Mouse (Mus musculus) limb, embryonic 13.5 days (tissue): ENCODE measurements around the gene Gse1. TPM values are rescaled to one million over a fixed set of nuclear protein-coding genes. Genes with fewer than 3 reads are reported as not detected.

Source experiments
- ATAC-seq: fragments of 200-750 bp; cut with Nextera tagmentation; 2 replicates; pipeline ENCODE4 v1.8.0; 2017; ENCODE audit warnings: low read depth, moderate number of reproducible peaks, moderate TSS enrichment; ENCODE audit not compliant: low FRiP score
- H3K27ac ChIP-seq: fragments of 300-500 bp; sonication (generic); 2 replicates; pipeline ENCODE4 v1.5.1; 2015; ENCODE audit warnings: inconsistent platforms, mild to moderate bottlenecking, moderate library complexity
- H3K27me3 ChIP-seq: fragments of 300-500 bp; sonication (generic); 2 replicates; pipeline ENCODE4 v1.6.1; 2015; ENCODE audit warnings: mild to moderate bottlenecking, inconsistent platforms
- H3K36me3 ChIP-seq: fragments of 300-500 bp; sonication (generic); 2 replicates; pipeline ENCODE4 v1.6.1; 2015; ENCODE audit warnings: inconsistent platforms, mild to moderate bottlenecking, moderate library complexity
- H3K4me1 ChIP-seq: fragments of 300-500 bp; sonication (generic); 2 replicates; pipeline ENCODE4 v1.6.1; 2015; ENCODE audit warnings: inconsistent platforms
- H3K4me2 ChIP-seq: fragments of 300-500 bp; sonication (generic); replicated peaks from 2 replicates; pipeline ENCODE4 v1.6.1; 2015; ENCODE audit warnings: inconsistent platforms, mild to moderate bottlenecking, moderate library complexity
- H3K4me3 ChIP-seq: fragments of 300-500 bp; sonication (generic); 2 replicates; pipeline ENCODE4 v1.5.1; 2015; ENCODE audit warnings: moderate library complexity, mild to moderate bottlenecking, inconsistent platforms
- H3K9ac ChIP-seq: fragments of 300-500 bp; sonication (generic); 2 replicates; pipeline ENCODE4 v1.6.1; 2015; ENCODE audit warnings: mild to moderate bottlenecking, inconsistent platforms
- H3K9me3 ChIP-seq: fragments of 300-500 bp; sonication (generic); 2 replicates; pipeline ENCODE4 v1.6.1; 2016; ENCODE audit warnings: inconsistent platforms
- WGBS: fragments of 180-500 bp; shearing (Covaris S2); methylation state at CpG from one replicate; pipeline ENCODE4 v1.1.7; 2015; 5-methylcytosine and 5-hydroxymethylcytosine counted together
- polyA plus RNA-seq: library from polyadenylated mRNA; unstranded; fragments of >200 nt; fragmentation: Nextera tagmentation; extraction: Ambion mirVana; gene quantifications from 2 replicates; pipeline ENCODE4 v1.2.1, GENCODE M21; 2015

Gene Gse1
- polyA plus RNA-seq, 1 experiment from 2014 or later, result 6.9 TPM

DNA sequence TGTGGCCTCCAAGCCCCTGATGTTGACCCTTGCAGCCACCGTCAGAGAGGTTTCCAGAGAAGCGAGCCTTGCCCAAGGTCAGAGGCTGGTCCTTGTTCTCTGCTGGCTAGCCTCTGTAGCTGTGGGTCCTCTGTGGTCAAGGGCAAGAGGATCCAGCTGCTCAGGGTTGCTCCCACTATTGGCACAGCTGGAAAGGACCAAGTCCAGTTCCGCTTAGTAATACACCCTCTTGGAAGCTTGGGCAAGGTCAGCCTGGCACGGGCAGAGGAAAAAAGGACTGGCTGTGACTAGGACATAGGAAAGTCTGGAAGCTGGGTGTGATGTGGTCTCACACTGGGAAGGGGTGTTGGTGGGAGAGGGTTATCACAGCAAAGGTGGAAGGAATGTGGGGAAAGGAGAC, 220.9 kb downstream of the Gse1 start:
- no peaks in the 10 kb centered on the region for H3K9me3 ChIP-seq
- WGBS, result 69% methylated on average over 4 of the region's 4 CpGs
- ATAC-seq, result no peak
- no peaks in the 10 kb centered on the region for H3K36me3 ChIP-seq
- H3K9ac ChIP-seq, result 0 out of 2 replicates have a peak overlapping the region, but pooled peaks have one; percentile 43
- H3K27ac ChIP-seq, result no peak overlapping the region
- H3K4me1 ChIP-seq, result peaks cover 36% of the 10 kb centered on the region
- peak overlapping the region; percentile 44; the same call in 1 of the 2 replicates for H3K4me2 ChIP-seq
- H3K27me3 ChIP-seq, result peaks cover 23% of the 10 kb centered on the region
- no peak overlapping the region for H3K4me3 ChIP-seq

DNA sequence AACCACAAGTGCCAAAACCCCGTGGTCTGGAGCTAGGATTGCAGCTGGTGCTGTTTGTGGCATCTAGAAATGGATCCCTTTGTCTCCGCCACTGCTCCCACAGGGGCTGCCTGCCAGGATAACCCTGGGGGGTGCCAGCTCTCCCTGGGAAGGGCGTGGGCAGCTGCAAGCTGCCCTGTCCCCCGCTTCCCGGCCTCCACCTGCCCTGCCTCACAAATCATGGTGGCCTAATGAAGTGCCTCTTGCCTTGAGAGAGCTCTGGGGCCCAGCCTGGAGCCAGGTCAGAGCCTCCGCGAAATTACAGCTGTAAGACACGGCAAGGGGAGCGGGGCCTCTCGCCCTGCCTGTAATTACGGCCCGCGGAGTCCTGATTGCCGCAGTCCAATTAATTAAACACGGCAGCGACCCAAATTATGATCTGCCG, 221.4 kb downstream of the Gse1 start:
- Histone ChIP-seq H3K9me3 (no peaks in the 10 kb centered on the region), H3K4me1 (peaks cover 41% of the 10 kb centered on the region), H3K9ac (peak overlapping the region; percentile 43; the same call in 1 of the 2 replicates), H3K27ac (no peak overlapping the region), H3K27me3 (peaks cover 23% of the 10 kb centered on the region), H3K4me3 (0 out of 2 replicates have a peak overlapping the region, but pooled peaks have one; percentile 10), H3K4me2 (peak overlapping the region; percentile 44), H3K36me3 (no peaks in the 10 kb centered on the region)
- 10% methylated on average over 17 of the region's 17 CpGs for WGBS
- no peak for ATAC-seq

DNA sequence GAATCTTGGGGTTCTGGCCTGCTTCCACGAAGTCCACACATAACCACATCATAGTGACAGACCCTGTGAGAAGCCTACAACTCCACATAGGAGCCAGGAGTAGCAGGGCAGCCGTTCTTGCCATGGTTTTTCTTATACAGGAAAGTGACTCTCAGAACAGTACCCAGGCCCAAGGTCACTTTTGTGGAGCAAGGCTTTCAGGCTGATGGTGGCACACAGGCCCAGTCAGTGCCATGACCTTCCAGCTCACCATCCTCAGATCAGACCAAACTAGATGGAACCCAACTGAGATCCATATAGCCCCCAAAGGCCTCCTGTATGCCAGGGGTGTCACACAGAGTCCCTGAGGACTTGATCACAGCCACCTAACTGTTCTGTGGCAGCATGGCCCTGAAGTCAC, 223.9 kb downstream of the Gse1 start:
- Histone ChIP-seq H3K36me3 (no peaks in the 10 kb centered on the region), H3K27ac (no peak overlapping the region), H3K4me2 (no peak overlapping the region), H3K4me1 (peaks cover 62% of the 10 kb centered on the region), H3K9me3 (no peaks in the 10 kb centered on the region), H3K9ac (no peak overlapping the region), H3K4me3 (no peak overlapping the region), H3K27me3 (peaks cover 23% of the 10 kb centered on the region)
- no peak for ATAC-seq
- WGBS, result 86% methylated on average over 2 of the region's 2 CpGs

DNA sequence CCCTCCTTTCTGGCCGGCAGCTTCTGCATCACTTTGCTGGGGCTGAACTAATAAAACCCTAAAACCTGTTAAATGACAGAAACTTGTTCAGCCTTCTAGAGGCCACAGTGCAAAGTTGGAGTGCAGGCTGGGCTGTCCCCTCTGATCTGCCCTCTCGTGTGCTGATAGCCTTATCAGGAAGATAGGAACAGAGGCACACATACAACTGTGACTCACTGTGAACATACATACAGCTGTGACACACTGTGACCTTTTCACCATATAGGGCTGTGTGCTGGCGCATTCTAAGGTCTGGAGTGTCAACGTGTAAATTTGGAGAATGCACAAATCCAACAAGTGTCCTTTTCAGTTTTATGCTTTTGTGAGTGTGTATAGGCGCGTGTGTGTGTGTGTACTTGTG, 226.1 kb downstream of the Gse1 start:
- H3K27ac ChIP-seq, result no peak overlapping the region
- peaks cover 20% of the 10 kb centered on the region for H3K27me3 ChIP-seq
- ATAC-seq, result no peak
- H3K4me2 ChIP-seq, result no peak overlapping the region
- no peaks in the 10 kb centered on the region for H3K36me3 ChIP-seq
- H3K9ac ChIP-seq, result no peak overlapping the region
- WGBS, result 68% methylated on average over 6 of the region's 6 CpGs
- peaks cover 64% of the 10 kb centered on the region for H3K4me1 ChIP-seq
- H3K4me3 ChIP-seq, result no peak overlapping the region
- no peaks in the 10 kb centered on the region for H3K9me3 ChIP-seq

DNA sequence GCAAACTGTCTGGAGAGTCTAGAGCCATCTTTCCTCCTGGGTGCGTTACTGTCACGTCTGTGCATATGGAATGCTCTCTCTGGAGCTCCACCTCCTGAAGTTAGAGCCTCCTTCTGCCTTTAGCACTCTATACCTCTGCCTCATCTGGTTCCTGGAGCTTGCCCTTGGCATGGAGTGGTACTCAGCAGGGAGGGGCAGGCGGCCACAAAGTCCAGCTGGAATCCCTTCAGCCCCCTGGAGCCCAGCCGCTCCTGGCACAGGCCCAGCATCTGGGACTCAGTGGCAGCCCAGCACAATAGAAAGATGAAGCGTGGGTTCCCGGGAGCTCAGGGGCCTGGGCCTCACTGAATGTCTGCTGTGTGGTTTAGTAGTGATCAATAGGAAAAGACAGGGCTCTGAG, 232.1 kb downstream of the Gse1 start:
- Histone ChIP-seq H3K27ac (no peak overlapping the region), H3K9ac (no peak overlapping the region), H3K36me3 (no peaks in the 10 kb centered on the region), H3K27me3 (peaks cover 10% of the 10 kb centered on the region; the same call in 1 of the 2 replicates), H3K4me3 (no peak overlapping the region), H3K4me1 (peaks cover 70% of the 10 kb centered on the region), H3K4me2 (no peak overlapping the region), H3K9me3 (no peaks in the 10 kb centered on the region)
- ATAC-seq, result no peak
- 52% methylated on average over 6 of the region's 6 CpGs for WGBS

DNA sequence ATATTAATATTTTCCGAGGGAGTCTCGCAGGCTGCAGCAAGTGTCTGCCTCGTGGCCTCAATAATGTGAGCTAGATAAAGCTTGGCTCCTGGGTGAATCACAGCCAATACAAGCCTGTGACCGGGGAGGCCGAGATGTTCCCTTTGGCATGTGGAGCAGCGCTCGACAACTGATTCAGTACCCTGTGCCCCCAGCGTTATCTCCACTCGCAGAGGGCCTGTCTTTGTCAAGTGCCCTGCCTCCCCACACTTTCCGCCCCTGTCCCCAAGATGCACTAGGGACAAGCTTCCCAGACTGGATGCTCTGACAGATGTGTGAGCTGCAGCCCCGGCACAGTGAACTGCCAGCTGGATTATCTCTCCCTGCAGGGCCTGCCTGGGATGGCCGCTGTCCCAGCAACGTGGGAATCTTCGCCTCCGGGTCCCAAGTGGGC, 233.9 kb downstream of the Gse1 start:
- no peak for ATAC-seq
- Histone ChIP-seq H3K36me3 (no peaks in the 10 kb centered on the region), H3K9me3 (no peaks in the 10 kb centered on the region), H3K27ac (no peak overlapping the region), H3K4me3 (no peak overlapping the region), H3K4me2 (no peak overlapping the region), H3K9ac (no peak overlapping the region), H3K4me1 (peaks cover 71% of the 10 kb centered on the region), H3K27me3 (peaks cover 19% of the 10 kb centered on the region)
- WGBS, result 60% methylated on average over 15 of the region's 15 CpGs

DNA sequence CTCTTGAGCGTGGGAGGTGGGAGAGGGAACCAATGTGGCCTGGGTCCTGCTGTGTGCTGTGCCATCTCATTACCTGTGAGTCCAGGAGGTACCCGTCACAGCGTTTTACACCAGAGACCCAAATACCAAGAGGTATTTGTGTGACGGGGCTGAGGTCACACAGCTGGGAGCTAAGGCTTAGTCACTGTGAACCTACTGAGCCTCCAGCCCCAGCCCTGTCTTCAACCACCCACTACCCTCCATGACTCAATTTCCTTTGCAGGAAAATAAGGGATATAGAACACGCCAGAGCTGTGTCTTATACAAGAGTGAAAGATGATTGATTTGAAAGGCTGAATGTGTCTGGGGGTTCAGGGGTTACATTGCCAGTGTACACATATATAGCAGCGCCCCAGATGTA, 234.4 kb downstream of the Gse1 start:
- Histone ChIP-seq H3K4me2 (no peak overlapping the region), H3K9ac (no peak overlapping the region), H3K9me3 (no peaks in the 10 kb centered on the region), H3K27me3 (peaks cover 24% of the 10 kb centered on the region), H3K4me3 (no peak overlapping the region), H3K27ac (no peak overlapping the region), H3K4me1 (peaks cover 72% of the 10 kb centered on the region), H3K36me3 (no peaks in the 10 kb centered on the region)
- 75% methylated on average over 6 of the region's 6 CpGs for WGBS
- no peak for ATAC-seq

DNA sequence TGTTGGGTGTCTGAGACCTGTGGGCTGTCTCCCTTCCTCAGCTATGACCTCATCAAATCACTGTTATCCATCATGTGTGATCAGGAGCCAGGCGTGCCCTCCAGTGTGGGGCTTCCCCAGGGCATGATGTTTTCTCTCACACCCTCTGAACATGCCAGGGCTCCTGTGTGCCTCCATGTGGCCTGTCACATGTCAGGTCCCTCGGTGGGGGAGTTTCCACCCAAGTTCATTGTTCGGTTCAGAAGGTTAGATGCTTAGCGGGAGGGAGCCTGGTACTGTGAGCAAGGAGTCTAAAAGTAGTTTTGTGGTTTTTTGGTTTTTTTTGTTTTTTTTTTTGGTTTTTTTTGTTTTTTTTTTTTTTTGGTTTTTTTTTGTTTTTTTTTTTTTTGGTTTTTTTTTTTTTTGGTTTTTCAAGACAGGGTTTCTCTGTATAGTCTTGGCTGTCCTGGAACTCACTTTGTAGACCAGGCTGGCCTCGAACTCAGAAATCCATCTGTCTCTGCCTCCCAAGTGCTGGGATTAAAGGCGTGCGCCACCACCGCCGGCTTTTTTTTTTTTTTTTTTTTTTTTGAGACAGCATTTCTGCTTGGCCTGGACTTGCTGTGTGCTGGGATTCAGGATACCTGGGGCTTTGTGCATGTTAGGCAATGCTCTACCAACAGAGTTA, 235.8 kb downstream of the Gse1 start:
- Histone ChIP-seq H3K9ac (no peak overlapping the region), H3K9me3 (no peaks in the 10 kb centered on the region), H3K4me1 (peaks cover 59% of the 10 kb centered on the region), H3K4me2 (no peak overlapping the region), H3K4me3 (no peak overlapping the region), H3K36me3 (no peaks in the 10 kb centered on the region), H3K27ac (no peak overlapping the region), H3K27me3 (peaks cover 32% of the 10 kb centered on the region)
- 93% methylated on average over 9 of the region's 9 CpGs for WGBS
- ATAC-seq, result no peak

DNA sequence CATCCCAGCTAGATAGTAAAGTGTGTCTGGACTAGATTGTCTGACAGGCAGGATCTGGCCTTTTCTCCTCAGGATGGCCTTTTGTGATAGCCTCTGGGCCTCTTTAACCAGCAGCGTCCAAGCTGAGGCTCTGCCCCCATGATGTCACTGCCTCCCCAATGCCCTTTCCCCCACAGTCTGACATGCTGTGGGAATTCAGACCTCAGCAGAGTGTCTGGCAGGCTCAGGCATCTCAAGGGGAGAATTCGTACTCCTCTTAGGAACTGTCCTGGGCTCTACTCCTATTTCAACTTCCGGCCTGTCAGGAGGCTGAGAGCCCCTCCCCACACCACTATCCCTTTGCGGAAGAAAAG, 236.3 kb downstream of the Gse1 start:
- Histone ChIP-seq H3K9me3 (no peaks in the 10 kb centered on the region), H3K4me1 (peaks cover 54% of the 10 kb centered on the region), H3K36me3 (no peaks in the 10 kb centered on the region), H3K4me2 (no peak overlapping the region), H3K4me3 (no peak overlapping the region), H3K27me3 (peaks cover 31% of the 10 kb centered on the region), H3K27ac (no peak overlapping the region), H3K9ac (no peak overlapping the region)
- ATAC-seq, result no peak
- WGBS, result 65% methylated on average over 4 of the region's 4 CpGs

DNA sequence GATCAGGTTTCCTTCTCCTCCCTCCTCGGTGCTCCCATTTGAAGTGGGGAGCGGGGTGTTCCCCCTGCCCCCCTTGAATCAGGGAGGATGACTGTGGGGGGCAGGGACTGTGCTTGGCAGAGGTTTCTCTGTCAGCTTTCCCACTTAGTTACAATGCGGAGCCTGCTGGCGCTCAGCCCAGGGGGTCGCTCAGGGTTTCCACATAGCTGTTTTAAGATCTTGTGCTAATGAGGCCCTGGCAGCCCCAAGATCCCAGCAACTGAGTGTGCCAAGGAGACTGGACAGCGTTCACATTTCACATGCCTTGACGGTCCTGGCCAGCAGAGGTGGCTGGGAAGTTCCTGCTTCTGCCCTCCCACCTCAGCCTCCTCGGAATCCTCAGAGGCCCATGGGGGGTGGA, 237.5 kb downstream of the Gse1 start:
- Histone ChIP-seq H3K27me3 (peaks cover 33% of the 10 kb centered on the region), H3K27ac (0 out of 2 replicates have a peak overlapping the region, but pooled peaks have one; percentile 28), H3K9me3 (no peaks in the 10 kb centered on the region), H3K36me3 (no peaks in the 10 kb centered on the region), H3K9ac (no peak overlapping the region), H3K4me3 (no peak overlapping the region), H3K4me1 (peaks cover 51% of the 10 kb centered on the region), H3K4me2 (peak overlapping the region; percentile 30)
- ATAC-seq, result peak; percentile 76
- 12% methylated on average over 8 of the region's 8 CpGs for WGBS

DNA sequence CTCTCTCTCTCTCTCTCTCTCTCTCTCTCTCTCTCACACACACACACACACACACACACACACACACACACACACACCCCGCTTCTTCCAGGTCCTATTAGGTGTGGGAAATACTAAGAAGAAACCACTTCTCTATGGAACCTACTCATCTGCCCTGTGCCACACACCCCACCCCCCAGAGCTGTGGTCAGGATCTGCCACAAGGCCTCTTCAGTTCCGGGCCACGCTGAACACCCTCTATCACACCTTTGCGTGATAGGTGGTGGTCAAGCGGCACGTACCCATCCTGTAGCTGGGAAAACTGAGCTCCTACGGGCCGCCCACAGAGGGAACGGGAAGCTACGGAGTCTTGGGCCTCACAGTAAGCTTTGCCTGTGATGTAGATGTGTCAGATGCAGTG, 238.0 kb downstream of the Gse1 start:
- ATAC-seq, result no peak
- no peak overlapping the region for H3K4me3 ChIP-seq
- no peaks in the 10 kb centered on the region for H3K9me3 ChIP-seq
- WGBS, result 60% methylated on average over 10 of the region's 10 CpGs
- peaks cover 53% of the 10 kb centered on the region for H3K4me1 ChIP-seq
- H3K9ac ChIP-seq, result no peak overlapping the region
- no peaks in the 10 kb centered on the region for H3K36me3 ChIP-seq
- H3K27ac ChIP-seq, result no peak overlapping the region
- peaks cover 28% of the 10 kb centered on the region for H3K27me3 ChIP-seq
- 0 out of 2 replicates have a peak overlapping the region, but pooled peaks have one; percentile 19 for H3K4me2 ChIP-seq

DNA sequence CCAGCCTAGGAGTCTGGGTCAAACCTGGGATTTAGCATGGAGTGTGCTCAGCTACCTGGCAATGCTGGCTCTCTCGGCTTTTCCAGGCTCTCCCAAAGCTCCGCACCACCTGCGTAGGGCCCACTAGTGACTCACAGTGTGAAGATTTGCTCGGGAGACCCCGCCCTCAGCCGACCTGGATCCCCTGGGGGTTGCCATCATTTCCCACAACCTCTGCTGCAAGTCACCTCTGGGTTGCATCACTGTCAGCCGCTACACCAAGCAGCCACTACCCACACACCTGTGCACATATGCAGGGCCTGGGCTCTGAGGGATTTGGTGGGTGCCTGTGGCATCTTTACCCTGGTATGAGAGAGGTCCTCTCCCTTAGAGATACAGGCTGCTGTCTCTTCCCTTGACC, 239.3 kb downstream of the Gse1 start:
- no peak overlapping the region for H3K9ac ChIP-seq
- H3K9me3 ChIP-seq, result no peaks in the 10 kb centered on the region
- no peaks in the 10 kb centered on the region for H3K36me3 ChIP-seq
- no peak overlapping the region for H3K4me2 ChIP-seq
- H3K27ac ChIP-seq, result no peak overlapping the region
- ATAC-seq, result no peak
- peaks cover 58% of the 10 kb centered on the region for H3K4me1 ChIP-seq
- WGBS, result 82% methylated on average over 7 of the region's 7 CpGs
- H3K4me3 ChIP-seq, result no peak overlapping the region
- peaks cover 31% of the 10 kb centered on the region for H3K27me3 ChIP-seq

DNA sequence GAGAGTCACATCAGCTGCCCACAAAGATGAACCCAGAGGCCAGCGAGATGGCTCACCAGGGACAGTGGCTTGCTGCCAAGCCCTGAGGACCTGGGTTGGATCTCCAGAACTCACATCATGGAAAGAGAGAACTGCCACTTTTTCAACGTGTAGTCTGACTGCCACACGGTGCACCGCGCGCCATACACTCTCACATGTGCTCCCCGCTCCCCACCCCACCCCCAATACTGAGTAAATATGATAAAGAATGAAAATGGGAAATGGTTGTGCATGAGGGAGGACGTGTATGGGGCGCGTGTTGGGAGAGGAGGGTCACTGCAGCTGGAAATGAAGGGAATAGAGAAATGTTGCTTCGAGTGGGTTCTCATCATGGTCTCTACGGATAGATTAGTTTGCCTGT, 241.9 kb downstream of the Gse1 start:
- no peaks in the 10 kb centered on the region for H3K9me3 ChIP-seq
- ATAC-seq, result no peak
- no peaks in the 10 kb centered on the region for H3K36me3 ChIP-seq
- H3K4me3 ChIP-seq, result no peak overlapping the region
- WGBS, result 92% methylated on average over 12 of the region's 12 CpGs
- H3K4me2 ChIP-seq, result no peak overlapping the region
- H3K9ac ChIP-seq, result no peak overlapping the region
- H3K4me1 ChIP-seq, result peaks cover 56% of the 10 kb centered on the region
- no peak overlapping the region for H3K27ac ChIP-seq
- peaks cover 35% of the 10 kb centered on the region for H3K27me3 ChIP-seq
